Mouse (Mus musculus) kidney, adult 9 months (tissue): Measurements from ENCODE around the gene Raf1.

Source experiments
- DNase-seq: peaks from one replicate; pipeline ENCODE4 v3.0.0; 2022

Raf1 gene

GRCm38 (mm10) chr6:115610301-115610700, 66.1 kb downstream of the Raf1 start:
- no peak for DNase-seq

- peak; percentile 34 for DNase-seq
Measured at GRCm38 (mm10) chr6:115609121-115609520, 67.3 kb downstream of the Raf1 start.

- DNase-seq: no peak
Measured at GRCm38 (mm10) chr6:115607429-115607828, 69.0 kb downstream of the Raf1 start.

GRCm38 (mm10) chr6:115606461-115606860, 70.0 kb downstream of the Raf1 start:
- no peak for DNase-seq

GRCm38 (mm10) chr6:115601715-115602523, 74.5 kb downstream of the Raf1 start, which contains the start of gene Mkrn2:
Gene Mkrn2 (plus strand): TSS chr6:115601902.
- peak; percentile 80 for DNase-seq

GRCm38 (mm10) chr6:115601322-115601714, 75.1 kb downstream of the Raf1 start:
- no peak for DNase-seq

- no peak for DNase-seq
Measured at GRCm38 (mm10) chr6:115595667-115596066, 80.8 kb downstream of the Raf1 start.

- no peak for DNase-seq
Measured at GRCm38 (mm10) chr6:115594463-115594862, 82.0 kb downstream of the Raf1 start.

- no peak for DNase-seq
Measured at GRCm38 (mm10) chr6:115593252-115593651, 83.2 kb downstream of the Raf1 start.

- DNase-seq: peak; percentile 86
Measured at GRCm38 (mm10) chr6:115592458-115592857, 84.0 kb downstream of the Raf1 start, which contains the start of gene Mkrn2os. Gene Mkrn2os (minus strand): TSS chr6:115592576.

GRCm38 (mm10) chr6:115591692-115592359, 84.6 kb downstream of the Raf1 start:
- peak; percentile 16 for DNase-seq

- DNase-seq: no peak
Measured at GRCm38 (mm10) chr6:115586321-115586720, 90.1 kb downstream of the Raf1 start.

- peak; percentile 69 for DNase-seq
Measured at GRCm38 (mm10) chr6:115584176-115584575, 92.3 kb downstream of the Raf1 start.

- no peak for DNase-seq
Measured at GRCm38 (mm10) chr6:115583430-115584125, 92.9 kb downstream of the Raf1 start.

- DNase-seq: no peak
Measured at GRCm38 (mm10) chr6:115582328-115583115, 93.9 kb downstream of the Raf1 start.

- no peak for DNase-seq
Measured at GRCm38 (mm10) chr6:115580810-115581209, 95.6 kb downstream of the Raf1 start.

- DNase-seq: no peak
Measured at GRCm38 (mm10) chr6:115577941-115578340, 98.5 kb downstream of the Raf1 start.

GRCm38 (mm10) chr6:115577407-115577806, 99.0 kb downstream of the Raf1 start:
- no peak for DNase-seq

GRCm38 (mm10) chr6:115574171-115574570, 102.3 kb downstream of the Raf1 start:
- DNase-seq: no peak
